Mouse (Mus musculus): ENCODE measurements at regions not wholly inside any gene's neighbourhood (a gene's known extent, or its start where the extent isn't known, plus 50 kb on each side); places are given as distances from the start of the nearest gene placed in this dataset.
"Not testable (repeated sequence)": the region's sequence is repeated elsewhere in the genome, so short reads cannot be mapped to it uniquely, and the experiment has no call there.

- not testable (repeated sequence) for TF ChIP-seq POLR2A, CTCF (IDR thresholded peaks at IDR 0.05; ENCODE audit: extremely low read depth, insufficient read depth, low read length)
Measured at GRCm38 (mm10) chr14:52855339-52855738, 359.8 kb upstream of the Olfr1507 start.
